Mouse (Mus musculus): ENCODE results near the gene Maea.
A peak's percentile ranks its signal among the peaks of the same experiment; 100 is the strongest.

Maea gene

DNA sequence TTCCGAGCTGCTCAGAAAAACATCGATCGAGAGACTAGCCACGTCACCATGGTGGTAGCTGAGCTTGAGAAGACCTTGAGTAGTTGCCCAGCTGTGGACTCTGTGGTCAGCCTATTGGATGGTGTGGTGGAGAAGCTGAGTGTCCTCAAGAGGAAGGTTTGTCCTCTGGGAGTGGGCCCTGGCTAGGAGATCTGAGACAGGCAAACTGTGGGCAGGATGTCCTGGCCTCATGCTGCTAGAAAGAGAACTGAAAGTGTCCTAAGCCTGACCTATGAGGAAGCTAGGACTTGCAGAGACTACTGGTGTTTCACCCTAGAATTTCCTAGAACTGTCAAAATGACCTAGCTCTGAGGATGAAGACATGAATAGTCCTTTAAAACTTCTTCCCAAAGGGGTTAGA, 23.2 kb downstream of the Maea start:
- DNase-seq = no peak

DNA sequence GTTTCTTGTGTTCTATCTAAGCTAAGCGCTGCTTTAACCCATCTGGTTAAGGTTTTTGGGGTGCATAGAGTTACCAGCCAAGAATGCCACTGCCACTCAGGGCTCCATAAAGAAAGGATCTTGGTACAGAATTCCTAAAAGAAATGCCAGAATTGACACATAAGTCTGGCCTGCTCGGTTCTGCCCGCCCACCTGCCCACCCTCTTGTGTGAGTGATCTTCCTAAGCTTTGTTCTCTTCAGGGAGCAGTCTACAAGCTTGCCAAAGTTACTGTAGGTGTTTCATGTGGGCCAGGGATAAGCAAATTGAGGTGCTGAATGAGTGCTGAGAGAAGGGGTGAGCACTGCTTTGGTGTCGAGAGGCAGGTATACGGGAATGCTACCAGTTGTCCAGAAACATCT, 28.0 kb downstream of the Maea start:
- DNase-seq = no peak

DNA sequence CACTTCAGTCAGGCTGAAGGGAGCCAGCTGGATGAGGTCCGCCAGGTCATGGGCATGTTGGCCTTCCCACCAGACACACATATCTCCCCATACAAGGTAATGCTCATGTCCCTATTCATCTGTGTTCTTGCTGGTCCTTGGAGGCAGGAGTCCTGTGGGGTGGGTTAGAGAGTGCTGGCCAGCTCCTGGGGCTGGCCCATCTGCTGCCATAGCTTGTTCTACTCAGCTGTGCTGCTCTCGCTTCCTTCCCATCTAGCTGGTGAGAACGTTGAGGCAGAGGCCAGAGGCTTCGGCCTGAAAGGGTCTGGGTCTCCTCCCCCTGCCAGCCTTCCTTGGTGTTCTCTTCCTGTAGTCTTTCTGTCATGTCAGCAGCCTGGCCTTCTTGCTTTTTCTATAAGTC, 33.3 kb downstream of the Maea start:
- DNase-seq = no peak

DNA sequence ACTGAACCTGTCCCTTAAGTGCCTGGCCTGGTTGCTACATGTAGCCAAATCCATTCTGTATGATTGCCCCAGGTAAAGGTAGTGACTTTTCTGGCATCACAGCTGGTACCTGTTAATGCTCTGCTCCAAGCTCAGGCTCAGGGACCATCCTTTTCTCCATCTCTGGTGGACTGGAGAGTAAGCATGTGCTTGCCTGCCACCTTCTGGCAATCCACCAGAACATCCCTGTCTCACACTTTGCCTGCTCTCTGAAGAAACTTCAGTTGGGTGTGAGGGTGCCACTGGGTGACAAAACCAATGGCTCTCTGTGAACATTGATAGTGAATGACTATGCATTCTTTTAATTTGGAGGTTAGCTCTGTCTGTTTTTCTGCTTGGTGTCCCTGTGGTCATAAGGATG, 35.8 kb downstream of the Maea start:
- peak; percentile 30 for DNase-seq

DNA sequence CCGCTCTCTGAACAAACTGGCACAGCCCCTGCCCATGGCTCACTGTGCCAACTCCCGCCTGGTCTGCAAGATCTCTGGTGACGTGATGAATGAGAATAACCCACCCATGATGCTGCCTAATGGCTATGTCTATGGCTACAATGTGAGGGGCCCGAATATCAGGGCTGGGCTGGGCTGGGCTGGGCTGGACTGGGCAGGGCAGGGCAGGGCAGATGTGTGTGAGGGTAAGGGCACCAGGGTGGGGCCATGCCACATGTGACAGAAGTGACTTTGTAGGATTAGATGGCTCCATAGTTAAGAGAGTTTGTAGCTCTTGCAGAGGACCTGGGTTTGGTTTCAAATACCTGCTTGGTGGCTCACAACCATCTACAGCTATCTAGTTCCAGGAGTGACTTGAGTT, 36.4 kb downstream of the Maea start:
- no peak for DNase-seq

DNA sequence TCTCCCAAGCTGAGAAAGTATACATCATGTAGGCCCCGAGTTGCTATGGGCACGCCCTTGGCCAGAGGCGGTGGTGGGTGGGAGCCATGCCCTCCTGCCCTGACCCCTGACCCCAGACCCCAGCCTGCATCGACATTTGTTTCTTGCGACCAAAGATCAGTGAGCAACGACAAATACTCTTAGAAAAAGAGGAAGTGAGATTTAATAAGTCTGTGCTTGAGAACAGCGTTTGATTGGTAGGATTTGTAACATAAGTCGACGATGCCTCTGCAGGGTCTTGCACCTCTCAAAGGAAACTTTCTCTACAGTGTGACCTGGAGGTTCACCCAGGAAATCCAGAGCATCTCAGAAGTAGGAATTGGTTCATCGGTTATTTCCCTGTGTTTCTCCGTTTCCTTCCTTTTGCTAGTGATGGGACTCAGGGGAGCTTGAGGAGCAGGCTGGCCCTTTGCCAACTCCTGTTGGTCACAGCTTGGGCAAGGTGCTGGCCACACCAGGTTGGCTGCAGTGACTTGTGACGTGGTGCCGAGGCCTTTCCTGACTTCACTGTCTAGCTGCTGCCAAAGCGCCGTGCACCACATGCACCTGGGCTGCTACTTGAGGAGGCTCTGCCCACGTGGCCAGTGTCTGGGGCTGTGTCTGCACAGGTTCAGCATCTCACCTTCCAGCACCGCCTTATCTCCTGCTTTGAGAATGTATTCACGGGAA, 37.2 kb downstream of the Maea start:
- no peak for DNase-seq

DNA sequence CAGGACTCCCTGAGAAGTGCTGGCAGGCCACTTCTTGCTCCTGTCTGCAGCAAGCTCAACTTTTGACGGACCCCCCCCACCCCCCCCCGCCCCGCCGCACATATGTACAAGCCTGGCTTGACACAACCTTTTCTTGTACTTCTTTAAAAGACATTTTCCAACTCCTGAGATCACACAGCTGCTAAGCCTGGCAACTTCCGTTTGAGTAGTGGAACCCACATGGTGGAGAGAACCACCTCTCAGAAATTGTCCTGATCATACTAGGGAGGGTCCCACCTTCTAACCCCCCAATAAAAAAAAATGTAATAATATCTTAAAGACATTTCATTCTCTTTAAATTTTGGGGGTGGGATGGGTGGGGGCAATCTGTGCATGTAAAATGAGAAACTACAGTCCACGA, 41.9 kb downstream of the Maea start:
- DNase-seq = no peak

DNA sequence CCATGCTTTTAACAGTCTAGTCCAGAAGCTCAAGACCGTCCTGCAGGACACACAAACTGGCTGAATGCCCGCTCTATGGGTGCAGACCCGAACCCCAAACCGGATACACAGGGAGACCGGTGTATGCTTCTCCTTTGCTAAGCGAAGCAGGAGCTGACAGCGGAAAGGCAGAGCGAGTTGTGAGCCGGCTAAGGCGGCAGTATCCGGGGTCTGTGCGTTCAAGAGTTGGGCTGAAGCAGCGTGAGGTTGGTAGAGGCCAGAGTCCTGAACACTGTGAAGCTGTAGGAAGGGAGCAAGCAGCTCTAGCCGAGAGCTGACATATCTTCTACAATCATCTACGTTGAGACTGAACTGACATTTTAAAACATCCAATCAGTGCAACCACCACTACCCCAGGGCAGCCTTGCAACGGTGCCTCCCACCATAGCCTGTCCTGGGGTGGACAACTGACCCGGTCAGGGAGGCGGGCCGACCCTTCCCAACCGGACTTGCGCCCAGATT, 42.5 kb downstream of the Maea start:
- DNase-seq = no peak

DNA sequence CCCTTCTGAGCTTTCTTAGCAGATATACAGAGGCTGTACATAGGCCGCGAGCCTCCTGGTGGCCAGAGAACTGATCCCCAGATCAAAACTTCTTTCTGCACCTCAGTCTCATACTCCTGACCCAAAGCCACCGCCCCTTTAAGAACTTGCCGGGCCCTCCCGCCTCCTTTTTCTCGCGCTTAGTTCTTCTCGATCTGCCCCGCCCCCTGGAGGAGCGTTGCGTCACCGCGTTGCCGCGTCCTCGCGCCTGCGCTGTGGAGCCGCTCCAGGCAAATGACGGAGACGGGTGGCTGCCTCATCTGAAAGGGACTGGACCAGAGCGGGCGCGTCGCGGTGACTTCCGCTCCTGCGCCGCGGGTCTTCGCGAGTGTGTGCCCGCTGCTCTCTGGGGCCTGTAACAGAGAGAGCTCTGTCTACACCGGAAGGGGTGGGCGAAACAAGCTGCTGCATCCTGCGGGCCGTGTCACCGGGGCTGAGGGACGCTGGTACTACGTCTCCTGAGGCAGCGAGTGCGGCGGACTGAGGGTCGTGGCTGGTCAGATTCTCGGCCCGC, 43.1 kb downstream of the Maea start, which contains the start of gene Uvssa:
Gene Uvssa, plus strand, starts transcription at position 248 of the 553 bp plus-strand sequence.
- peak; percentile 99 for DNase-seq

DNA sequence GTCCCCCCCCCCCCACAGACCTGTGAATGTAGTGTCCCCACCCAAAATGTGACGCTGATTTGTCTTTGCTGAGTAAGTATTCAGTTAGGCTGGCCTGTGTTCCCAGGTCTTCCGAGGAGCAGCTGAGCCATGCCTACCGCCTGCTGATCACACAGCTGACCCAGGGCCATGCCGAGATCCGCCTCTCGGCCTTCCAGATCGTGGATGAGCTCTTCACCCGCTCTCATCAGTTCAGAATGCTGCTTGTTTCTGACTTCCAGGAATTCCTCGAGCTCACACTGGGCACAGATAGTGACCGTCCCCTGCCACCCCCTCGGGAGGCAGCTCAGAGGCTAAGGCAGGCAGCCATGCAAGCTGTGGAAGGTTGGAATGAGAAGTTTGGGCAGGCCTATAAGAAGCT, 52.2 kb downstream of the Maea start:
- DNase-seq = no peak

DNA sequence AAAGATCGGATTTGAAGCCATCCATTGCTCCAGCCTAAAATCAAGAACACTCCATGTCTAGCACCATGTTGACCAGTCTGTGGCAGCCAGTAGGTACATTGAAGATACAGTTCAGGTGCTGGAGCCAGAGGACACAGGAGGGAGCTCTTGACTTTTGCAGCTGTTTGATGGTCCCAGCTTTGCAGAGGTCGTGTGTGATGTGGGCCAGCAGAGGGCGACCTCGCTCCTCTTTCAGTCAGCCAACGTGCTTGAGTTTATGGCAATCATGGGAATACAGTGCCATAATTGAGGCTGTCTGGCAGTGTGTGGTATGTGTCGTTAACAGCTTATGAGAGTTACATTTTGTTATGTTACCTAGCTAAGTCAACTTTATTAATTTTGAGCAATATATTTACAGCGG, 58.5 kb downstream of the Maea start:
- peak; percentile 83 for DNase-seq

DNA sequence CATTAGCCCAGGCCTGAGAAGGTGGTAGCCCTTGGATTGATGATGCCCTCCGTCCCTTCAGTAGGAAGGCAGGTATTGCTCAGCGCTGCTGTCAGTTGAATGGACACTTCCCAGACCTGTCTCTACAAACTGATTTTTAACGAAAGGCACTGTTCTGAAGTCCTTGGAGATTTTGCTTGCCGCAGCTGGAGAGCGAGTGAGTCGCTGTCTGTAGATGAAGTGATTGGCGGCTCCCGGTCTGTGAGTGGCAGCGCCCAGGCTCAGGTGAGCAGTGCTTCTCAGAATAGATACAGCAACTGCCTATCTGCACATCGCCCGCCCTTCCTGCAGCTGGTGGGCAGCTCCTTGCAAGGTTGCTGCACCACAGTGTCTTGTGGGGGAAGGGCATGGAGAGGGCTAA, 60.4 kb downstream of the Maea start:
- no peak for DNase-seq

DNA sequence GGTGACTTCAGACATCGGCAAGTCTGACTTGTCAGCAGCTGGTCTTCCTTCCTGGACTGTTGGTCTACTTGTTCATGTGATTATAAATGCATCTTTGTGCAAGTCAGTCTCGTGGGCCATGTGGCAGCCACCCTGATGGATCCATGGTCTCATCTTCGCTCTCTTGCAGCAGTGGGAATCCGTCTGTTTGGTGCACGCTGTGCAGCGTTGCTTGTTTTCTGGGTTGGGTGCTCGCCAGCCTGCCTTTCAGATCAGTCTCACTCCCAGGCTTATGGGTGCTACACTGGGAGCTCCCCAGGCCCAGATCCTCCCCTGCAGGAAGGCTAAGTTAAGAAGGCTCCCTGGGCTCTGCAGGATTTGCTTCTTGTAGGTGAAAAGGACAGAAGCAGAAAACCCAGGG, 61.5 kb downstream of the Maea start:
- no peak for DNase-seq

DNA sequence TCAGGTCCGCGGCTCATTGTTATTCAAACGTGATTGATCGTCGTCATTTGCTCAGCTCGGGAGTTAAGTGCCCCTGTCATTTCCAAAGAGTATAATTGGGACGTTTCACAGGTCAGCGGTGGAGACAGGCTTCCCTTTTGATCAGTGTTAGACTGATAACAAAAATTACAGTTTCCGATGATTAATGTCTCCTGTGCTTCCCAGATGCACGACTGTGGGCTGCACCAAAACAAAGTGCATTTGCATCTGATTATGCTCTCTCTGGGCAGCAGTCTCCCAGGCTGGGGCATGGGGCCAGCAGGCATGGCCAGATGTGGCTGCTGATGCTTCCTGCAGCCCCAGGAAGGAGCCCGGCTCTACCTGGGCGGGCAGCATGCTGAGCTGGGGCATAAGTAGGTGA, 65.5 kb downstream of the Maea start:
- DNase-seq = no peak

DNA sequence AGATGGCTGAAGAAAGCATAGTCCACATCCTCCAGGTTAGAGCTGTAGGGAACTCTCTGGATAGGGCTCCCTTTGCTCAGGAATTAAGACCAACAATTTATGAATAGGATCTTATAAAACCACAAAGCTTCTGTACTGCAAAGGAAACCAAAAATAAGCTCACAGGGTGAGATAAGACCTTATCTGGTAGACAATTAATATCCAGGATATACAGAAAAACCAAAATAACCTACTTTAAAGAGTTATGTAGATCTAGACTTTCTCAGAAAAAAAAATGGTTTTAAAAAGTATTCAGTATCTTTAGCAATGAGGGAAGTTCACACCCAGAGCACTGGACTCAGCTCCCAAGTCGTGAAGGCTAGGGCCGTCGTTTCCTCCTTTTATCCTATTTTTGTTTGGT, 85.0 kb downstream of the Maea start:
- DNase-seq = no peak
